Mouse (Mus musculus) heart, postnatal 0 days (tissue): ENCODE measurements at regions not wholly inside any gene's neighbourhood (a gene's known extent, or its start where the extent isn't known, plus 50 kb on each side); places are given as distances from the start of the nearest gene placed in this dataset.
A peak's percentile ranks its signal among the peaks of the same experiment; 100 is the strongest.

Source experiments
- ATAC-seq: fragments of 200-750 bp; cut with Nextera tagmentation; 2 replicates; pipeline ENCODE4 v1.8.0; 2017; ENCODE audit warnings: low read depth, moderate number of reproducible peaks, moderate library complexity; ENCODE audit not compliant: insufficient read depth
- DNase-seq: peaks from one replicate; pipeline ENCODE4 v3.0.0-alpha.2; 2016; ENCODE audit warnings: low spot score
- H3K27ac ChIP-seq: fragments of 300-500 bp; sonication (generic); 2 replicates; pipeline ENCODE4 v1.5.1; 2014; ENCODE audit warnings: low read depth, mild to moderate bottlenecking
- H3K27me3 ChIP-seq: fragments of 300-500 bp; sonication (generic); 2 replicates; pipeline ENCODE4 v1.6.1; 2014; ENCODE audit warnings: low read length, mixed read lengths; ENCODE audit not compliant: control insufficient read depth, insufficient read depth
- H3K36me3 ChIP-seq: fragments of 300-500 bp; sonication (generic); replicated peaks from 2 replicates; pipeline ENCODE4 v1.6.1; 2014; ENCODE audit warnings: low read length, mixed read lengths; ENCODE audit not compliant: control insufficient read depth, insufficient read depth
- H3K4me1 ChIP-seq: fragments of 300-500 bp; sonication (generic); 2 replicates; pipeline ENCODE4 v1.6.1; 2014; ENCODE audit warnings: antibody characterized with exemption; ENCODE audit not compliant: control insufficient read depth, insufficient read depth
- H3K4me2 ChIP-seq: fragments of 300-500 bp; sonication (generic); 2 replicates; pipeline ENCODE4 v1.6.1; 2014; ENCODE audit warnings: low read depth, mild to moderate bottlenecking, low read length, moderate library complexity
- H3K4me3 ChIP-seq: fragments of 300-500 bp; sonication (generic); 2 replicates; pipeline ENCODE4 v1.5.1; 2014; ENCODE audit warnings: low read depth, low read length
- H3K9ac ChIP-seq: fragments of 300-500 bp; sonication (generic); replicated peaks from 2 replicates; pipeline ENCODE4 v1.6.1; 2014; ENCODE audit warnings: low read depth, low read length, mixed read lengths
- H3K9me3 ChIP-seq: fragments of 300-500 bp; sonication (generic); replicated peaks from 2 replicates; pipeline ENCODE4 v1.6.1; 2016; ENCODE audit warnings: low read length; ENCODE audit not compliant: control insufficient read depth
- CTCF ChIP-seq: IDR thresholded peaks from 2 replicates; pipeline ENCODE4 v1.5.1; 2016; ENCODE audit warnings: antibody characterized with exemption, control low read depth, low read depth
- EP300 ChIP-seq: IDR thresholded peaks from 2 replicates; pipeline ENCODE4 v1.6.1; 2016; ENCODE audit warnings: antibody characterized with exemption, low read depth
- WGBS: fragments of 180-500 bp; shearing (Covaris S2); extraction: QIAGEN DNeasy Blood & Tissue Kit; methylation state at CpG from one replicate; pipeline ENCODE4 v1.1.7; 2014; 5-methylcytosine and 5-hydroxymethylcytosine counted together

- 76% methylated on average over 2 of the region's 2 CpGs for WGBS
- Histone ChIP-seq H3K36me3 (no peaks in the 10 kb centered on the region), H3K9me3 (no peaks in the 10 kb centered on the region), H3K4me2 (no peak overlapping the region), H3K27me3 (no peaks in the 10 kb centered on the region), H3K4me3 (no peak overlapping the region), H3K27ac (no peak overlapping the region), H3K9ac (no peak overlapping the region), H3K4me1 (no peaks in the 10 kb centered on the region)
- TF ChIP-seq CTCF: no peak
- no peak for TF ChIP-seq EP300
- ATAC-seq: no peak
- no peak for DNase-seq
Measured at GRCm38 (mm10) chr3:38327286-38327685, 157.4 kb downstream of the Ankrd50 start.

- no peak overlapping the region for H3K27ac ChIP-seq
- DNase-seq: no peak
- no peaks in the 10 kb centered on the region for H3K4me1 ChIP-seq
- H3K36me3 ChIP-seq: no peaks in the 10 kb centered on the region
- H3K4me3 ChIP-seq: no peak overlapping the region
- no peak for ATAC-seq
- H3K27me3 ChIP-seq: no peaks in the 10 kb centered on the region
- no peaks in the 10 kb centered on the region for H3K9me3 ChIP-seq
- no peak for TF ChIP-seq EP300
- TF ChIP-seq CTCF: no peak
- H3K9ac ChIP-seq: no peak overlapping the region
- H3K4me2 ChIP-seq: no peak overlapping the region
Measured at GRCm38 (mm10) chr3:38326211-38326610, 158.4 kb downstream of the Ankrd50 start.

- WGBS: 71% methylated on average over 2 of the region's 2 CpGs
- no peak for TF ChIP-seq CTCF
- TF ChIP-seq EP300: no peak
- H3K27me3 ChIP-seq: no peaks in the 10 kb centered on the region
- no peak for DNase-seq
- H3K36me3 ChIP-seq: no peaks in the 10 kb centered on the region
- no peaks in the 10 kb centered on the region for H3K4me1 ChIP-seq
- H3K4me2 ChIP-seq: no peak overlapping the region
- no peak overlapping the region for H3K9ac ChIP-seq
- H3K27ac ChIP-seq: no peak overlapping the region
- no peak for ATAC-seq
- no peak overlapping the region for H3K4me3 ChIP-seq
- no peaks in the 10 kb centered on the region for H3K9me3 ChIP-seq
Measured at GRCm38 (mm10) chr3:38324663-38325062, 160.0 kb downstream of the Ankrd50 start.

GRCm38 (mm10) chr3:38322426-38322825, 162.2 kb downstream of the Ankrd50 start:
- no peak overlapping the region for H3K4me3 ChIP-seq
- H3K9me3 ChIP-seq: no peaks in the 10 kb centered on the region
- H3K36me3 ChIP-seq: no peaks in the 10 kb centered on the region
- H3K27ac ChIP-seq: peak overlapping the region; percentile 11; the same call in 1 of the 2 replicates
- 65% methylated on average over 8 of the region's 8 CpGs for WGBS
- H3K4me2 ChIP-seq: no peak overlapping the region
- ATAC-seq (peak; percentile 58), DNase-seq (peak; percentile 28)
- H3K27me3 ChIP-seq: no peaks in the 10 kb centered on the region
- no peak overlapping the region for H3K9ac ChIP-seq
- H3K4me1 ChIP-seq: no peaks in the 10 kb centered on the region
- TF ChIP-seq CTCF: no peak
- no peak for TF ChIP-seq EP300

GRCm38 (mm10) chr3:38321620-38322019, 163.0 kb downstream of the Ankrd50 start:
- no peak for TF ChIP-seq EP300
- TF ChIP-seq CTCF: no peak
- no peak overlapping the region for H3K27ac ChIP-seq
- no peaks in the 10 kb centered on the region for H3K36me3 ChIP-seq
- H3K4me3 ChIP-seq: no peak overlapping the region
- no peak overlapping the region for H3K4me2 ChIP-seq
- no peak overlapping the region for H3K9ac ChIP-seq
- ATAC-seq (no peak), DNase-seq (no peak)
- WGBS: 93% methylated on average over 3 of the region's 3 CpGs
- H3K9me3 ChIP-seq: no peaks in the 10 kb centered on the region
- peaks cover under 1% of the 10 kb centered on the region; the same call in 1 of the 2 replicates for H3K4me1 ChIP-seq
- H3K27me3 ChIP-seq: no peaks in the 10 kb centered on the region

- no peaks in the 10 kb centered on the region for H3K27me3 ChIP-seq
- no peaks in the 10 kb centered on the region for H3K36me3 ChIP-seq
- H3K9me3 ChIP-seq: no peaks in the 10 kb centered on the region
- H3K4me1 ChIP-seq: peaks cover 7% of the 10 kb centered on the region; the same call in 1 of the 2 replicates
- no peak for DNase-seq
- H3K27ac ChIP-seq: no peak overlapping the region
- TF ChIP-seq CTCF (no peak), EP300 (no peak)
- H3K4me3 ChIP-seq: no peak overlapping the region
- H3K4me2 ChIP-seq: no peak overlapping the region
- 95% methylated on average over 6 of the region's 6 CpGs for WGBS
- H3K9ac ChIP-seq: no peak overlapping the region
- ATAC-seq: no peak
Measured at GRCm38 (mm10) chr3:38320998-38321397, 163.6 kb downstream of the Ankrd50 start.
